Mouse (Mus musculus) macrophage (primary cell): ENCODE results near the gene Negr1. TPM values are rescaled to one million over a fixed set of nuclear protein-coding genes. Genes with fewer than 3 reads are reported as not detected.

ENCODE experiments used
- H3K27ac ChIP-seq: fragments of 350-480 bp; formaldehyde crosslinking; 2 replicates; pipeline ENCODE4 v1.9.0; 2021
- H3K36me3 ChIP-seq: fragments of 350-480 bp; formaldehyde crosslinking; 2 replicates; pipeline ENCODE4 v1.9.0; 2021; ENCODE audit errors: inconsistent target
- H3K4me3 ChIP-seq: fragments of 350-480 bp; formaldehyde crosslinking; 2 replicates; pipeline ENCODE4 v1.9.0; 2021; ENCODE audit errors: inconsistent target
- H3K79me2 ChIP-seq: fragments of 350-480 bp; formaldehyde crosslinking; 2 replicates; pipeline ENCODE4 v1.9.0; 2021; ENCODE audit errors: inconsistent target
- WGBS: methylation state at CpG from one replicate; pipeline ENCODE4 v1.1.7; 2026; ENCODE audit warnings: inconsistent platforms; ENCODE audit not compliant: missing documents; 5-methylcytosine and 5-hydroxymethylcytosine counted together
- polyA plus RNA-seq: library from polyadenylated mRNA; stranded (reverse); fragments of 250-400 nt; gene quantifications from 3 replicates; pipeline ENCODE4 v1.2.4, GENCODE M21; 2018; ENCODE audit warnings: inconsistent platforms

Negr1 gene
- polyA plus RNA-seq, 1 experiment from 2014 or later = not detected

DNA sequence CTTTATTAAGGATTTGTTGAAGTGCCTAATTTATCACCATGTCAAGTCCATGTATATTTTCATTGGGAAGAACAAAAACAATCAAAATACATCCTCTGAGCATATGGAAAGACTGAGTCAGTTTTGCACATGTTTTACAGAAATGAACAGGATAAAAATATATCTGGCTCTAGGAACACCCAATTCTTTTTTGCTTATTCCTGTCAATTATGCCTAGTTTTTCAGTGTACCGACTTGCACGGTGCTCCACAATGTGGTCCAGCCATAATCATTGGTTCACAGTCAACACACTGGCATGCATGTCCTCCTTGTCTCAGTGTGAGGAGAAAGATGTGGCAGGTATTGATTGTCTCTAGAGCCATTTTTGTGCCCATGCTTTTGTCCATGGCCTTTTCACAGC, 58.3 kb downstream of the Negr1 start:
- 93% methylated on average over 2 of the region's 2 CpGs for WGBS
- H3K36me3 ChIP-seq = no peaks in the 10 kb centered on the region
- no peak overlapping the region for H3K4me3 ChIP-seq
- H3K79me2 ChIP-seq = no peaks in the 10 kb centered on the region
- no peak overlapping the region for H3K27ac ChIP-seq

DNA sequence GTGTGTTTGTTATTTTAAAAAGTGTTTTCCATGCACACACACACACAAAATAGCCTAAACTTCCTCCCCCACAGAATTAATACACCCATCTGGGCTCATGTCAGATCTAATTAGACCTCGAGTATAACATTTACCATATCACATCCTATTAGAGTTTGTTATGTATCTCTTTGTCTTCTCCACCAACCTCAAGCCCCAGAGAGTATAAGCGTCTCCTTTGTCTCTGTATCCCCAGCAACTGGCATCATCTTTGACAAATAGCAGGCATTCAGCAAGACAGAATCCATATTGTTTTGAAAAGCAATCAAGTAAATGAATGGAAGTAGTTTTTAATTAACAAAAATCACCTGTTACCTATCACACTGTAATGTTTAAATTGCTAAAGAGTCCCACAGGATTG, 67.0 kb downstream of the Negr1 start:
- Histone ChIP-seq H3K36me3 (no peaks in the 10 kb centered on the region), H3K4me3 (no peak overlapping the region), H3K27ac (no peak overlapping the region), H3K79me2 (no peaks in the 10 kb centered on the region)
- WGBS = 83% methylated on average over 2 of the region's 2 CpGs

DNA sequence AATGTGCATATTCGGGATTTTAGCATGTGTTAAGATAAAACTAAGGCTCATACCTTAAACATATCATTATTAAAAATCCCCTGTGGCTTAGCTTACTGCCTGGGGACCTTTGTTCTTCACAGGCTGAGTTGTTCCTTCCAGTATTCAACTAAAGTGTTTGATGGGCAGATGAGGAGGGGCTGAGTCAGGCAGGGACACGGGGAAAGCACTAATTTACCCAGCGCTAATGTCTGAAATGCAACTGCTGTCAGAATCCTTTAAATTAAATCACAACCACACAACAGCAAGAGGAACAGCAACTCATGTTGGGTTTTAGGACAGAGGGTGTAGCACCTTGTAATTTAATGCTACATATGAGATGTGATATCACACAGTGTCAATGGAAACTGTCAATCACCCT, 71.3 kb downstream of the Negr1 start:
- Histone ChIP-seq H3K79me2 (no peaks in the 10 kb centered on the region), H3K36me3 (no peaks in the 10 kb centered on the region), H3K27ac (no peak overlapping the region), H3K4me3 (no peak overlapping the region)
- WGBS = 68% methylated on average over 3 of the region's 3 CpGs

DNA sequence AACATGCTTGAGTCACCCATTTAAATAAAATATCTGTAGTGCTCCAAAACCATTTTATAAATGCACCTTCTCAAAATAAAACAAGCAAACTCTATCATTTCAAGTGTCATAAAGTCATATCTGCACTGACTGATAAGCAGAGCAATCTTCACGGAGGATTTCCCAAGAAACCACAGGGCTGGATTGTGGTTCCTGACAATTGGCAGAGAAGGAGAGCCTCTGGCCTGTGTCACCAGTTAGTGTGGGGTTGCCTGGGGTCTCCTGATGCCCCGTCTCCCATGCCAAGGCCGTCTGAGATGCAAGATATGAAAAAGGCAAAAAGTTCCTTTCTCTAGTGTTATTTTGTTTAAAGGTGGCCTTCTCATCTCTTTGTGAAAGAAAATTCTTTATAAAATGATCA, 77.8 kb downstream of the Negr1 start:
- Histone ChIP-seq H3K36me3 (no peaks in the 10 kb centered on the region), H3K27ac (no peak overlapping the region), H3K4me3 (no peak overlapping the region), H3K79me2 (no peaks in the 10 kb centered on the region)
- 55% methylated on average over 3 of the region's 3 CpGs for WGBS

DNA sequence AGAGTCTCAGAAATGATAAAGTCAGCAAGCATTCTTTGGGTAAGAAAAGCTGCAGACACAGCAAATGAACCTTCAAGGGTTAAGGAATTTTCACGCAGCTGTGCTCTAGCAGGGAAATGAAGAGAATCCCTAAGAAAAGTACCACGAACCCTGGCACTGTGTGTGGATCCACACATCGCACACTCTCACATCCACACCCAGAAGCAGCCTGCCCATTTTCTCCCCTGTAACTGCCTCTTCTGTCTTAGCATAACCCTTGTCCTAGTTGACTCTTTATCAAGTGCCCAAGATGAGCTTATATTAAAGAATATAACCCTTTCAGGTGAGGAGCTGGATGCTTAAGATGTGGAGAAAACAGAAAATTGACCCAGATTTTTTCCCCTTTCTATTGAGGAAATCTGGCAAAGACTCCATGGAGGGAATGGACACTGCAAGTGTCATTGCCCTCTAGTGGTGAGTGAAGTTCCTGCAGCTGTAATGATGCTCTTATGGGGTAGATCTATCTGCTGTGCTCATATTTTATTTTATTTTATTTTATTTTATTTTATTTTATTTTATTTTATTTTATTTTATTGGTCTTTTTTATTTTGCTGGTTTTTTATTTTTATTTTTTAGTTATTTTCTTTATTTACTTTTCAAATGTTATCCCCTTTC, 82.2 kb downstream of the Negr1 start:
- WGBS = 94% methylated on average over 3 of the region's 3 CpGs
- no peak overlapping the region for H3K4me3 ChIP-seq
- no peaks in the 10 kb centered on the region for H3K36me3 ChIP-seq
- H3K27ac ChIP-seq = no peak overlapping the region
- H3K79me2 ChIP-seq = no peaks in the 10 kb centered on the region

DNA sequence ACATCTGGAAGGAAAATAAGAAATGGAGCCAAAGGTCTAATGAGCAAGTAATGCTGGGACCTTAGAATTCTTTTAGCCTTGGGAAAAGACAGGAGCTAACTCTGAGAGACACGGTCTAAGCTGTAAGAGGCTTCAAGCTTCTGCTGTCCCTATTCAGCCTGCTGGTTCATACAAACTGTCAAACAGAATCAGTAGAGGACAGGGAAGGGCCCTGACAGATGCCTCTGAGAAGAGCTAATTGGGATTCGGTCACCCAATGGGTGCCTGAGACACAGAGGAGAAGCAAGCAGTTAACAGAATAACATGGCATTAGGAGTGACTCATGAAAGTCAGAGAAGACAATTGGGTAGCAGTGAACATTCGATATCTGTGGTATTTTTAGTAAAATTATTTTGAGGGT, 86.8 kb downstream of the Negr1 start:
- H3K27ac ChIP-seq = no peak overlapping the region
- no peak overlapping the region for H3K4me3 ChIP-seq
- WGBS = 67% methylated on average over 3 of the region's 3 CpGs
- no peaks in the 10 kb centered on the region for H3K36me3 ChIP-seq
- H3K79me2 ChIP-seq = no peaks in the 10 kb centered on the region

DNA sequence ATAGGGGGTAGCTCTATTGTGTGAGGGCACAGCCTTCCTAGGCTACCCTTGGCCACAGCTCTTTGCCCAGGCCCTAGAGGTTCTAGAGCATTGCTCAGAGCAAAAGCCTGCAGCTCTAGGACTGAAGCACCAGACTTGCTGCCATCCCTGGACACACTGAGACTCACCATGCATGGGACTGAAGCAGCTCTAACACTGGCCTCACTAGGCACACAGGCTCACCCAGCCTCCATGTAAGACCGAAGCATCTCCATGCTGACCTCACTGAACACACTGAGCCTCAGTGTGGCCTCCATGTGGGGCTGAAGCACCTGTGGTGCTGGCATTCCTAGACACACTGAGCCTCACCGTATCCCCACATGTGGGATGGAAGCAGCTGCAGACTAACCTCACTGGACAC, 101.0 kb downstream of the Negr1 start:
- H3K79me2 ChIP-seq = no peaks in the 10 kb centered on the region
- no peak overlapping the region for H3K27ac ChIP-seq
- H3K36me3 ChIP-seq = no peaks in the 10 kb centered on the region
- 82% methylated on average over 2 of the region's 2 CpGs for WGBS
- no peak overlapping the region for H3K4me3 ChIP-seq

DNA sequence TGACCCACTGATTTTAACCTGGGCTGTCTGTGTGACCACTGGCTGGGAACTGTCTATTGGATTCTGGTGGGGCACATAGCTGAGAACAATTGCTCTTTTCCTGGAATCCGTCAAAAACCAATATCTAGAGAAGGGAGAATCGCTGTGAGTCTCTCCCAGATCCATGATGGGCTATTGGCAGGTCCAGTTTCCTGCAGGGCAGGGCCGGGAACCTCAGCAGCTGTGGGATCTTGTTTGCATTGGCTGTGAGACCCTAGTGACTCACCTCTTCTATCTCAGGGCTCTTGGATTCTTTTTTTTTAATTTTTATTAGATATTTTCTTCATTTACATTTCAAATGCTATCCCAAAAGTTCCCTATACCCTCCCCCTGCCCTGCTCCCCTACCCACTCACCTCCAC, 111.0 kb downstream of the Negr1 start:
- no peak overlapping the region for H3K27ac ChIP-seq
- H3K36me3 ChIP-seq = no peaks in the 10 kb centered on the region
- no peak overlapping the region for H3K4me3 ChIP-seq
- WGBS = 80% methylated on average over 3 of the region's 3 CpGs
- H3K79me2 ChIP-seq = no peaks in the 10 kb centered on the region

DNA sequence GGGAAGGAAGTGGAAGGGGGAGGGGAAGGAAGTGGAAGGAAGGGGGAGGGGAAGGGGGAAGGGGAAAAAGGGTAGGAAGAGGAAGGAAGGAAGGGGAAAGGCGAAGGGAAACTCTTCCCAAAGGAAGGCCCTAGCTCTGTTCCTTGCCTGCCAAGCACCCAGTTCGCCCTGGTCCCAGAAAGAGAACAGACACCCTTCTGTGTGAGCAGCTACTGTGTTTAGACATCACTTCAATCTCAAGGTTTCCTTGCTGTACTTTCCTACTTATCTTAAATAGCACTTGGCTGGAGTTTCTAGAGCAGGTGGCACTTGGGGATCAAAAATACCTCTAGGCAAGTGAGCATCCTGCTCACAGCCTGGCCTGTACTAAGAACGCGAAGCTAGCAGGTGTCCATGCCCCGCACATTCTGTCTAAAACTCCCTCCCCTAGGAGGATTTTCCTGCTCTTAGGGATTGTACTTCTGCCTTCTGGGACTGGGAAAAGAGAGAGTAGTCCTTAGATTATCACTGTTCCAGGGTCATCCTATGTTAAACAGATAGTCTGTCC, 128.5 kb downstream of the Negr1 start:
- no peak overlapping the region for H3K4me3 ChIP-seq
- H3K27ac ChIP-seq = no peak overlapping the region
- H3K79me2 ChIP-seq = no peaks in the 10 kb centered on the region
- H3K36me3 ChIP-seq = no peaks in the 10 kb centered on the region
- 79% methylated on average over 5 of the region's 5 CpGs for WGBS

DNA sequence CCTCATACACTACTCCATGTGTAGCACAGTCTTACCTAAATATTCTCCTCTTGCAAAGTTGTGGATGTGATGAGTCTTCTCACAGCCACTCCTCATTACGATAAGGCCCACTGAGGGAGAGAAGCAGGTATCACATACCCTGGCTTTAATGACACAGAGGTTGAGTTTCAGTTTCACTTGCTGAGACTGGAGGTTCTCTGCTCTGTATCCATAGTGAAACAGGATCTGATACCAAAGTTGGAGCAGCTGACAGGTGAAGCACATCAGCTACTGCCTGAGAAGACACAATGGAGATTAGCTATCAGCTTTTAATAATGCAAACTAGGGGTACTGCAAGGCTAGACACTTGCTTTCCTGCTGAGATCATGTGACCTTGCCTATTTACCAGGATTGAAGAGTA, 137.1 kb downstream of the Negr1 start:
- Histone ChIP-seq H3K4me3 (no peak overlapping the region), H3K36me3 (no peaks in the 10 kb centered on the region), H3K27ac (no peak overlapping the region), H3K79me2 (no peaks in the 10 kb centered on the region)
- WGBS = 84% methylated on average over 1 of the region's 1 CpGs

DNA sequence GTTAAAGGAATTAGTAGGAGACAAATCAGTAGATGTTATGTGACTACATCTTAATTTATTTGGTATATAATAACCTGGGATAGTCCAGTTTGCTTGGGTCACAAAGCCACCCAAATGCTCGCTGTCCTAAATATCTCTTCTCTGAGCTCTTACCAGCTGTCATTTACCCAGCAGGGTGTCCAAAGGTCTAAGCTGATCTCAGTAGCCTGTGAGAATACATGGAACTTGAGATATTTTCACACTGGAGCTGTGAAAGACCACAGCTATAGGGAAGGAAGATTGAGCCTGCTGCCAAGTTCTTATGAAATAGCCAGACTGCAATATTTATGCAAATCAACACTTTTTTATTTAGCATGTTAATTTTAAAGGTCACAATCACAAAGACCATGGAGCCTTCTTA, 141.6 kb downstream of the Negr1 start:
- Histone ChIP-seq H3K4me3 (no peak overlapping the region), H3K27ac (no peak overlapping the region)
- 86% methylated on average over 1 of the region's 1 CpGs for WGBS

DNA sequence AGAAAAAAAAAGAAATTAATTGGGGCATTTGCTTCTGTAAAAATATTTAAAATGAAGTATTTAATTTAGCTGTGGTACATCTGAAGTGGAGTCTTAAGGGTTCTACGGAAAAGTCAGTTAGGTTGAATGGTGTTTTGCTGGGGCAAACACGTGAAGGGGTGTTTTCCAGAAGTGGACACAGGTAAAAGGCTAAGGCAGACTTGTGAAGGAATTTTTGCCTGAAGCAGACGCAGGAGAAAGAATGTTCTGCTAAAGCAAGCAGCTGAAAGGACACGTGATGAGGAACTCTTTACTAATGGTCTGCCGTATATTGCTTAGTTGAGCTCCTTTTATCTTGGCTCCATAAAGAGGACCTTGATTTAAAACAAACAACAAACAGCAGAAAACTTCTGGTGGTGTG, 148.6 kb downstream of the Negr1 start:
- H3K27ac ChIP-seq = no peak overlapping the region

More for the DNA sequence above, 141.6 kb downstream of the Negr1 start:
- H3K36me3 ChIP-seq = no peaks in the 10 kb centered on the region
- H3K79me2 ChIP-seq = no peaks in the 10 kb centered on the region

DNA sequence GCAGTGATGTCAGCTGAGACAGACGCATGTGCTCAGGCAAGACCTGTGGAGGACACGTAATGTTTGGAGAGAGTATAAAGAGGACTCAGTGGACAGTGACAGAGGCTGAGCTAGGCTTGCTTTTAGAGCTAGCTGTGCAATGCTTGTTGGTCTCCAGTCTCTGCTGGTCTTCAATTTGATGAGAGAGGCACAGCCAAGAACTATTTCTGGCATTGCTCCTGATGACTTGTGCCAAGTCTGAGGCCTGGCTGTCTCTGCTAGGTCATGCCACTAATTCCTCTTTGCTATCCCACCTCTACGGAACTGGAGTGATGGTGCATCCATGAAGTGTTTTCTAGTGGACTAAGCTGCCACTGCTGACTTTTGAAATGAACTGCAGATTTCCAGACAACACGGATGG, 149.1 kb downstream of the Negr1 start:
- Histone ChIP-seq H3K36me3 (no peaks in the 10 kb centered on the region), H3K79me2 (no peaks in the 10 kb centered on the region), H3K27ac (no peak overlapping the region), H3K4me3 (no peak overlapping the region)
- 95% methylated on average over 4 of the region's 4 CpGs for WGBS

More for the DNA sequence above, 148.6 kb downstream of the Negr1 start:
- WGBS = 66% methylated on average over 5 of the region's 5 CpGs
- Histone ChIP-seq H3K36me3 (no peaks in the 10 kb centered on the region), H3K79me2 (no peaks in the 10 kb centered on the region), H3K4me3 (no peak overlapping the region)

DNA sequence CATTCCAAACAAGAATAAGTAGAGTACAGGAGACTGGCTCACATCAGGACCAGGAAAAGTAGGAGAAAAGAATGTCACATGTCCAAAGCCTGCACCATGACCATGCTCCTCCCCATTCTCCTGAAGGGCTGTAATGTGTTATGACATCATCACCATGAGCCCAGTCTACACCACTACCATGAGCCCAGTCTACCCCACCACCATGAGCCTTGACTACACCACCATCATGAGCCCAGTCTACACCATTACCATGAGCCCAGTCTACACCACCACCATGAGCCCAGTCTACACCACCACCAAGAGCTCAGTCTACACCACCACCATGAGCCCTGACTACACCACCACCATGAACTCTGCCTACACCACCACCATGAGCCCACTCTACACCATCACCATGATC, 174.7 kb downstream of the Negr1 start:
- H3K79me2 ChIP-seq = no peaks in the 10 kb centered on the region
- no peak overlapping the region for H3K27ac ChIP-seq
- H3K4me3 ChIP-seq = no peak overlapping the region
- H3K36me3 ChIP-seq = no peaks in the 10 kb centered on the region

DNA sequence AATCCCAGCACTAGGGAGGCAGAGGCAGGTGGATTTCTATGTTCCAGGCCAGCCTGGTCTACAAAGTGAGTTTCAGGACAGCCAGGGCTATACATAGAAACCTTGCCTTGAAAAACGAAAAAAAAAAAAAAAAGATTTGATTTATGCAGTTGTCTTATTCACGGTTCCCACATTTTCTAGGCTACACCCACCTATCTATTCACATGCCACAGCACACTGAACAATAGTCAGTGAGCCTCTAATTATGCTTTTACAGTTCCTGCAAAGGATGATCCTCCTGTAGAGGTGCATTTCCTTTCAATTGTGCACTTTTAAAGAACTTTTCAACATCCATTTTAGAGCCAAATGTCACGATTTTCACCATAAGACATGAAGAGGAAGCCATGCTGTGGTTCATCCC, 177.9 kb downstream of the Negr1 start:
- Histone ChIP-seq H3K36me3 (no peaks in the 10 kb centered on the region), H3K4me3 (no peak overlapping the region), H3K79me2 (no peaks in the 10 kb centered on the region), H3K27ac (no peak overlapping the region)
- 59% methylated on average over 3 of the region's 3 CpGs for WGBS

DNA sequence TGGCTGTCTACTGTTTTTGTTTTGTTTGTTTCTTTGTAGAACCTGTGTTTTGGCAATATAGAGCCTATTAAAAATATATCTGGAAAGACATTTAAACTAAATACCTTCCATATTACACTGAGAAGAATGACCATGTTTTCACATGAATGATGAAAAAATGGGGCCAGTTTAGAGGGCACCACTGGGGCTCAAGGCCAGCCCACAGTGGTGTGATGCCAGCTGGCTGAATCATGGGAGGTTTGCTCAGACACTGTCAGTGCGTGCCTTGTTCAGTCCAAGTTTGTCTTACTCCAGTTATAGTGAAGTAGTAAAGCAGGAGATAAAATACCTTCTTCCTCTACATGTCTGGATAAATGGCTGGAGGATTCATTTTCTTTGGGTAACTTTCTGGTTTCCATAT, 181.7 kb downstream of the Negr1 start:
- 100% methylated on average over 1 of the region's 1 CpGs for WGBS
- Histone ChIP-seq H3K79me2 (no peaks in the 10 kb centered on the region), H3K36me3 (no peaks in the 10 kb centered on the region), H3K4me3 (no peak overlapping the region), H3K27ac (no peak overlapping the region)
